Mouse (Mus musculus) liver, embryonic 18 days (tissue): Measurements from ENCODE around the gene Polr2g. TPM values are rescaled to one million over a fixed set of nuclear protein-coding genes. Genes with fewer than 3 reads are reported as not detected.

Source experiments
- polyA plus RNA-seq: library from polyadenylated mRNA; depleted of rRNA; stranded (reverse); fragments of >200 nt; gene quantifications from 2 replicates; pipeline ENCODE4 v1.2.3, GENCODE M21; 2012; rRNA removed

The Polr2g gene
- 50.2 and 51.9 TPM in 2 replicates for polyA plus RNA-seq

DNA sequence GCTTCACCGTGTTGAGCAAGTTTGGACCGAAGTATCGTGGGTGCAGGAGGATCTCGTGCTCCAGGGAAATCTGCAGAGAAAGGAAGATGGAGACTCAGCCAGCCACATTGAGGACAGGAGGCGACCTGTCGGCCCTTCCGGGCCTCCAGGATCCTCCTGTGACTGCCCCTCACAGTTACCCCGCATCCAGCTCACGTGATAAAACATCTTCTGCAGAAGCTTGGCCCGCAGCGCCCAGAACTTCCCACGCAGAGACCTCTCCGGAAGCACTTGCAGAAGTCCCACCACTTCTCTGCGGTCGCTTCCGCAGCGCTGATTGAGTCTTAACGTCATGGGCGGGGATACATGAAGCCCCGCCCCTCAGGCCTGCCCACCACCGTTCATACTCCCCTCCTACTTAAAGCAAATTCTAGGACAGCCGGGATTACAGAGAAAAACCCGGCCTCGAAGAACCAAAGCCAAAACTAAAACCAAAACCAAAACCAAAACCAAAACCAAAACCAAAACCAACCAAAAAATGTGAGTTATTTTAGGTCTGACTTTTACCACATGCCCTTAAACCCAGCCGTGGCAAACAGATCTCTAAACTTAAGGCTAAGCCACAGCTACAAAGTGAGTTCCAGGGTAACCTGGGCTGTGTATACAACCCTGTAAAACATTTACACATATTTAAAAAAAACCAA lies at the start of gene Polr2g:
Polr2g (minus strand) TSS at position 314 of the 683 bp plus-strand sequence.

DNA sequence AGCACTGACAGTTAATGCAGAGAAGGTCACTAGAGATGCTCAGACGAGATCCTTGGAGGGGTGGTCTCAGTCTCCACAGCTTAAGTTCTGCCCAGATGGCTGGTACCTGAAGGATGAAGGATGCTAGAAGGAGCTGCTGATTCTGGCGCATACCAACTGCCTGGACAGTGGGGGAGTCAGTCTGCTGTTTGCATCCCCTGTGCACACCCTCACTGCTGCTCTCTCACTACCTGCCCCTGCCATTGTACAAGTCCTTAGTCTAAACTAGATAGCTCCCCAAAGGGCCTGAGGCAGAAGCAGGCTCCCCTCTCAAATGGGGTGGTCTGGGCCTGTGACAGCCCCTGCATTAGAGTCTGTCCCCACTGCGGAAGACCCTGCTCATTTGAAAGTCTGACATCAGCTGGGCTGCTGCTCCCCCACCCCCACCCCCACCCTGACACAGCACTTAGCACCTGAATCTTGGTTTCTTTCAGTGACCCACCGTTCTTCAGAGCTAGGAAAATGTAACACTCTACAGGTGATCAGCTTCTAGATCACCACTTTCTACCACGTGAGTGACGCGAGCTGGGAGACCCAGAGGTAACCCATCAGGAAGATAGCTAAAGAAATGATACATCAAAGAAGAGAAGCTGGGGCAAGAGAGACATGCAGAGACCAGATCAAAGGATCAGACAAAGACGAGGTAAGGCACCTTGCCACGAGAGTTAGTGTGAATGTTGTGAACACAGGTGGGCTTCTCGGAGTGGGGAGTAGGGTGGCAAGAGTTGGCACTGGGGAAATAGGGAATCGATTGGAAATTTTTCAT lies 40.9 kb upstream of the Polr2g start, which contains the start of gene Gng3:
Gng3 (minus strand) TSS at position 92 of the 805 bp plus-strand sequence.

DNA sequence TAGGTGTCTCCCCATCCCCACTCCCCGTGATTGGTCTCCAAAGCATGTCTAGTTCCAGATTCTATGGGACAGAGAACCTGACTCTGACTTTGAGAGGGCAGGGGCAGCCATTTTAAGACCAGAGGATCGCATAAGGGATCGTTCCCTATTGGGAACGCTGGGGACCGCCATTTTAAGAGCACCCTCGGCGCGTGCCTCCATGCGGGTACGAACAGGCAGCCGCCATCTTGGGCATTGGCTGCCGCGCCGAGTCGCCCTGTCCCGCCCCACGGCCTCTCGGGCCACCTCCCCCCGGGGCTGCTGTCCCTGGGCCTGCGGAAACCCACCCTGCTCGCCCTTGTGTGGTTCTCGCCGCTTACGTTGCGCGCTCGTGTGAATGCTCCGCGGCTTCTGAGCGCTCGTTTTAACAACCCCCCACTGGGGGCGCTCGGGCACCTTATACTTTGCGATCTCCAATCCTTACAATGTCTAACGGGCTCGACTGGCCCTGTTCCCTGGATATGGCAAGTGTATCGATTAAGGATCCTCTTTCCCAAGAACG lies 38.9 kb upstream of the Polr2g start, which contains the start of gene Bscl2:
Bscl2 (plus strand) TSS at position 217 of the 541 bp plus-strand sequence.

DNA sequence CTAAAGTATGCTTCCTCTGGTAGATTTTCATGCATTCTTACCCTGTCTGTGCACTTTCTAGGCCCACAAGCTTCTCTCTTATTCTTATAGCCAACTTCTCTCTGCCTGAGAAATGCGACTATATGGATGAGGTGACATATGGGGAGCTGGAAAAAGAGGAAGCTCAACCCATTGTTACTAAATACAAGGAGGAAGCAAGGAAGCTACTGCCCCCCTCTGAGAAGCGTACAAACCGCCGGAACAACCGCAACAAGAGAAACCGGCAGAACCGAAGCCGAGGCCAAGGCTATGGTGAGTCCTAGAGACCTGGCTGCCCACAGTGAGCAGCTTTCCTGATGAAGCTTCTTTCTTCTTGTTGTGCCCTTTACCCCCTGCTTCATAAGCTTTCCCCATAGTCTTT lies 31.3 kb upstream of the Polr2g start, which contains the start of gene AC129217.1:
AC129217.1 (plus strand) TSS at position 114 of the 400 bp plus-strand sequence.

DNA sequence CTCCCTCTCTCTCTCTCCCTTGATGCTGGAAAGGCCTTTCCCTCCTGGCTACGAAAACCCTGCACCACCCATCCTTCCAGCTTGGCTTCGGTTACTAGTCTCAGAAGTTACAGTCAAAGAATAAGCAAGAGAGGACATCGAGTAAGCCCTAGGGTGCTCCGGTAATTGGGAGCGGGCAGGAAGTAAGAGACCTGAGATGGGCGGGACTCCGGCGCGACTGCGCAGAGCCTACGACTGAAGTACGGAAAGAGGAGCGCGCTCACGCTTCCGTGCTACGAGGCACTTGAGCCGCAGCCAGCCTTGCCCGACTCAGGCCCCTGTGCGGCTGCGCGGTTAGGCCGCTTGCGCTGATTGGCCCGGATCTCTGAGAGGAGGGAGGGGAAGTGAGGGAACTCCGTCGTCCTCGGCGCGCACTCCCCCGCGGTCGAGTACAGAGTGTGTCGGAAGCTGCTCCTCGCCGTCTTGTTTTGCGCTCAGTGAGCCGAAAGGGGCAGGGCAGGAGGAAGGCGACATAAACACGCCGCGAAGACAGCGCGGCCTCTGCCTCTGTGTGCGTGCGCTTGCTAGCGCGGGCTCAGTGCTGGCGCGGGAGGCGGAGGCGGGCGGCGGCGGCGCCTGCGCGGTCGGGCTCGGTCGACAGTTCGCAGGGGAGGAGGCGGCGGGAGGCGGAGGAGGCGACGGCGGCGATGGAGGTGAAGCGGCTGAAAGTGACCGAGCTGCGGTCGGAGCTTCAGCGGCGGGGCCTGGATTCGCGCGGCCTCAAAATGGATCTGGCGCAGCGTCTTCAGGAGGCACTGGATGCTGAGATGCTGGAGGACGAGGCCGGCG lies 21.4 kb upstream of the Polr2g start, which contains the start of gene Hnrnpul2:
Hnrnpul2 (plus strand) TSS at position 415 of the 828 bp plus-strand sequence.

DNA sequence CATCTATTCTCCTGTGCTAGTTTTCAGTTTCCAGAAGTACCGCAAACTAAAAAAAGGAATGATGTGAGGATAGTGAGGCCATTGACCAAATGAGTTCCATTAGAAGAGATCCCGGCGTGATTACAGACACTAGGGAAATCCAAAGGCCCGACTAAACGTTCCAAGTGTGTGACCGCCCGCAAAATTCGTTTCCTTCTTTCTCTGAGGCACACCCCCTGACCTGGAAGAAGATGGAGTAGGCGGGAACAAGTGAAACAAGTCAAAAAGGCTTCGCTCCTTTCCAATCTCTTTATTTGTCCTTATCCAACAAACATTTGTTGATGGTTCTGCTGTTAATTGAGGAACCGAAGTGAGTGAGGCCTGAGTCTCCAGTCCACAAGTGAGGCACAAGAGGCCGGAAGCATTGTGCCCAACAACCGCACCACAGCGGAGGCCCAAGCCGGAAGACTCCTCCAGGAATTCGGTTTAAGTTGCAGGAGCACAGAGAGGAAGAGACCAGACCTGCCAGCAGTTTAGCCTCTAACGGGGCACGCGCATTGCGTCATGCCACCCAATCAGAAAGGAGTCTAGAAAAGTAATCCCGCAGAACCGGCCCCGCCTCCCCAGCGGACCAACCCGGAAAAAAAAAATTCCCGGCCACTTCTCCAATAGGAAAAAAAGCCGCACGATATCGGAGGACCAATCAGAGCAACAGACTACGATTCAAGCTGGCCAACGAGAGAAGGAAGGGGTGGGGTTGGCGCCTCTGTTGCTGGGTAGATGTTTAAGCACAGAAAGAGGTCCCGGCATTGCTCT lies 20.6 kb upstream of the Polr2g start, which contains the start of gene Ttc9c:
Ttc9c (minus strand) TSS at position 533 of the 795 bp plus-strand sequence.

DNA sequence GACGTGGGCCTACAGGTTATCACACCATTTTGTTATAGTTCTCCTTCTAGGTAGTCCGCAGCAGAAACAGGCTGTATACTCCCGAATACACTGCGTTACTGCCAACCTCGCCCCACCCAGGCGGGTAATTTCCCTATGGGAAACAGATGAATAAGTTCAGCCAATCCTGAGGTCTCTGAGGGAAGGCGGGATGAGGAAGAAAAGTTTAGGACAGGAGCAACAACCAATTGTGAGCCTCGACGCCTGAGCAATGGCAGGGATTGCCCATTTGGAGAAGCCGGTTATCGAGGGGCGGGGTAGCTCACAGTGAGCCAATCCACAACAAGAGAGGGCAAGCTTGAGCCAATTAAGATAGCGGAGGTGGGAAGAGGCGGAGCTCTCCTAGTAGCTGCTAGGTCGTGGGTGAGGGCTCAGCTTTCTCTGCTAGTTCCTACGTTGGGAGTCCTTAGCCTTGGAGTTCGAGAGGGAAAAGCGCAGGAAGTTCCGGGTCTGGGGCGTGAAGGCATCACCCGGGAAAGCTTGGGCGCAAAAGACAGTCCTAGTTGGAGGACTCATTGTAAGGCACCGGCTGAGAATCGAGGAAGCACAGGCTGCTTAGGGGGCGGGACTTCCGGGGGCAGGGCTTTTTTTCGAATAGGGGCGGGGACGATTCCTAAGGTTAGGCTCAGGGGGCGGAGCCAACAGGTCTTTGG lies 3.9 kb upstream of the Polr2g start, which contains the start of gene Zbtb3:
Zbtb3 (plus strand) TSS at position 426 of the 692 bp plus-strand sequence.

DNA sequence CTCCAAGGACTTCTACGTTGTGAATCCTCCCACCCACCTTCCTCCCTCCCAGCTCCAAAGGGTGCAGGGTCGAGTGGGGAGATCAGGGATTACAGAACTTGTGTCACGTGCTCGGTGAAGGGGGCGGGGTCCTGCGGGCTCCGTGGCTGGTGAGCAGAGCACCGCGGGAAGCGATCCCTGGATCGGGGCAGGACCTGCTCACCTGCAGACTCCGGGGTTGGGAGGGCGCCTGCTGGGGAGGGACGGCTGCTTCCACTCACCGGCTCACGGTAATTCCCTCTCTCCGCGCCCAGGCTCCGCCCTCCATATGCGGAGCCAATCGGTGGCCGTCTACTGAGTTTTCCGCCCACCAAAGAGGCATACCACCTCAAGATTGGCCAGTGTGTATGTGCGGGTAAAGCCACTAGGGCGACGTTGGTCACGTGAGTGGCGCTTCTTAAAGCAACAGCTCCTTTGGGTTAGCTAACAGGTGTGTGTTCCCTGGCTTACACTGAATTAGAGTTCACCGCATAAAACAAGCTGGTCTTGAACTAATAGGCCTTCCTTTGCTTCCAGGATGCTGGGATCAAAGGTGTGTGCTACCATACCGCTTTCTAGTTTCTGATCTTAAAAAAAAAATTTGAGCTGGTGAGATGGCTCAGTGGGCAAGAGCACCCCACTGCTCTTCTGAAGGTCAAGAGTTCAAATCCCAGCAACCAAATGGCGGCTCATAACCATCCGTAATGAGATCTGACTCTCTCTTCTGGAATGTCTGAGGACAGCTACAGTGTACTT lies 12.2 kb downstream of the Polr2g start, which contains the start of gene Taf6l:
Taf6l (minus strand) TSS at position 410 of the 774 bp plus-strand sequence.

DNA sequence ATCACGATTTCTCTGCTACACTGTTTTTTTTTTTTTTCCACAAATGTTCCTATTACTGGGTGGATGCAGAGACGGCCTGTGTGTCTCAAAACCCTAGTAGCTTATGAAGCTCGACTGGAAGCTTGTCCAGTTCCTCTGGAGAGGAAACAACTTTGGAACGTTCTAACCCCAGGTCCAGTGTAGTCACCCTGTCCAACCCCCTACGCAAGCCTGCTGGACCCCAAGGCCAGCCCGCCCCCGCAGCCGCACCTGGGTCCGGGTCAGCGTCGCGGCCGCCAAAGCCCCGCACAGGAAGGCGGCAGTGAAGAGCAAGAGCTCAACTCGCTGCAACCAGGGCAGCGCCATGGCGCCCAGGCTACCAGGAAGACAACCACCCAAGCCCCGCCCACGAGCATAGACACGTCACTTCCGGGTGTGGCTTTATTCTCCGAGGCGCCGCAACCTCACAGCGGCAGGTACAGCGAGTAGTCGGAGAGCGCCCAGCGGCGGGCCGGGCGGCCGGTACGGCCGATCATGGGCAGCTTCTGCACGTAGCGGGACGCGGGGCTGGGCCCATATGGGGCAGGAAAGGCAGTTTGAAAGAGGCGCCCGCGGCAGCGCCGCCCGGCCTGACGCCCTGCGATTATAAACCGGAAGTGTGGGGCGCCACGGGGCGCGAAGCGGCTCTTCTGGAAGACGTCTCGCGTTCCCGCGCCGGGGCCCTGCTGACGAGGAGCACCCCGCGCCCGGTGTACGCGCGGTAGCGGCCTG lies 24.1 kb downstream of the Polr2g start, which contains the start of gene Tmem179b:
Tmem179b (minus strand) TSS at position 382 of the 750 bp plus-strand sequence.

DNA sequence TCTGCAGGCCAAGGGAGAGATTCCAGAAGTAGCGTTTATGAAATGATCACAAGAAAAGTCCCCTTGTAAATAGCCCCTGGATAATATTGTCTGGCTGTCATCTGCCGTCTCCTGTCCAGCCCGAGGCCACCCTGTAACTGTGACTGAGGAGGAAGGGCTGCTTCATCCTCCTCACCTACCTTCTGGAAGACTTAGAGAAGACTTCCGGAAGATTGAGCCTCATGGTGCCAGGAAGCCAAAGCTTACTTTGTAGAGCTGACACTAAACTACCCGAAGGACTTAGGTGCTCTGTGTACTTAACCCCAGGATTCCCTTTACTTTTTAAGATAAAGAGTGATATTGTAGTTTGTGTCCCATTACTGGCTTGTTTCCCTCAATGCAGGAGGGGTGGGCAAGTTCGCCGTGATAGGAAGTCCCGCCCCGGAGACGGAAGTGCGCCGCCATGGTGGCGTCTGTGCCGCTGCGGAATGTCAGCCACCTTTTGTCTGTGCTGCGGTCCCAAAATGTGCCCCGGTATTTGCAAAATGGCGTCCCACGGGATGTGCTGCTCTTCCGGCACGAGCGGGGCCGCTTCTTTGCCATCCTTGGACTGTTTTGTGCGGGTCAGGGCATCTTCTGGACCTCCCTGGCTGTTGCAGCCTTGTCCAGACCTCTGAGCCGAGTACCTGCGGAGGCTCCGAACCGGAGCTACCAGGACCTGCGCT lies 27.7 kb downstream of the Polr2g start, which contains the start of gene Tmem223:
Tmem223 (plus strand) TSS at position 430 of the 704 bp plus-strand sequence.

DNA sequence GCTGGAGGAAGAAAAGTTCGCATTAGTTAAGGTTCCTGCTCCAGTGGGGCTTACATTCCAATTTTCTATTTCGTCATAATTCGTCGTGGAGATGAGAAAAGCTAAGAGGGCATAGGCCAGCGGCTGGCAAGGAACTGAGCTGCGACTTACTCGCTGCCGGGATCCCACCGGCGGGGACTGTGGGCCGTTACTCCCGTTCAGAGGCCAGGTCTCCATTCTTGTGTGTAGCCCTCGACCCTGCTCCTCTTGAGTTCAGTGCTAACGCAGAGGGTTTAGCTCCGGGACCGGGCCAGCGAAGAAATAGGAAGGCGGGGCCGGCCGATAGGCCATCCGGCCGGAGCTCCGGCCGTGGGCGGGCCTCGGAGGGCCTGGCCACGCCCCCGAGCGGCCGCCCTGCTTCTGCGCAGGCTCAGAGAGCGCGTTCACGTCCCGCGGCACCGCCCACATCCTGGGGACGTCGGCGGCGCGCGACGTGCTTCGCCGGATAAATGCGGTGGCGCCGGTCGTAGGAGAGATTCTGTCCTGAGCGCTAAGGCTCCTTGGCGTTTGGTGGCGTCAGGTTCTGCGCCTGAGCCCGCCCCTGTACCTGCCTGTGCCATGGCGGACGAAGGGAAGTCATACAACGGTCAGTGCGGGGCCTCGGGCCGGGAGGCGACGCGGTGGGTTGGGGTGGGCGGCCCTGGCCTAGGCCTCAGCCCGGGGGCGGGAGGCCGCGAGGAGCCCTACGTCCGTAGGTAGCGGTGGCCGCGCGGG lies 41.6 kb downstream of the Polr2g start, which contains the start of gene Nxf1:
Nxf1 (plus strand) TSS at position 439 of the 753 bp plus-strand sequence.

Other genes starting within 250 kb of the Polr2g start
- gene Slc22a8, start 207.3 kb downstream of the Polr2g start, polyA plus RNA-seq, result 0.07 and 0.12 TPM in 2 replicates
- not detected in 2 replicates for gene Slc22a6, start 180.5 kb downstream of the Polr2g start, polyA plus RNA-seq
- gene Chrm1, start 134.8 kb downstream of the Polr2g start, polyA plus RNA-seq, result under 0.01 and 0.02 TPM in 2 replicates
- gene Slc3a2, start 75.2 kb downstream of the Polr2g start, polyA plus RNA-seq, result 69.0 and 73.7 TPM in 2 replicates
- 23.6 and 26.8 TPM in 2 replicates for gene Wdr74, start 62.8 kb downstream of the Polr2g start, polyA plus RNA-seq
- 0.14 and 0.22 TPM in 2 replicates for gene 1700092M07Rik, start 57.9 kb downstream of the Polr2g start, polyA plus RNA-seq
- gene Stx5a, start 57.2 kb downstream of the Polr2g start, polyA plus RNA-seq, result 42.5 and 43.8 TPM in 2 replicates
- 66.5 and 71.8 TPM in 2 replicates for gene Nxf1, start 41.5 kb downstream of the Polr2g start, polyA plus RNA-seq
- gene Tmem223, start 27.6 kb downstream of the Polr2g start, polyA plus RNA-seq, result 50.0 and 53.2 TPM in 2 replicates
- gene Tmem179b, start 24.1 kb downstream of the Polr2g start, polyA plus RNA-seq, result 55.2 and 62.8 TPM in 2 replicates
- gene Taf6l, start 12.2 kb downstream of the Polr2g start, polyA plus RNA-seq, result 6.0 and 6.1 TPM in 2 replicates
- 0.63 and 0.78 TPM in 2 replicates for gene Zbtb3, start 4.0 kb upstream of the Polr2g start, polyA plus RNA-seq
- gene Ttc9c, start 20.8 kb upstream of the Polr2g start, polyA plus RNA-seq, result 12.9 and 13.3 TPM in 2 replicates
- 26.5 and 29.8 TPM in 2 replicates for gene Hnrnpul2, start 21.4 kb upstream of the Polr2g start, polyA plus RNA-seq
- 0.14 and 0.93 TPM in 2 replicates for gene AC129217.1, start 31.2 kb upstream of the Polr2g start, polyA plus RNA-seq
- 18.0 and 18.1 TPM in 2 replicates for gene Bscl2, start 38.9 kb upstream of the Polr2g start, polyA plus RNA-seq
- 0.04 and 0.06 TPM in 2 replicates for gene Gng3, start 40.6 kb upstream of the Polr2g start, polyA plus RNA-seq
- gene Lrrn4cl, start 52.2 kb upstream of the Polr2g start, polyA plus RNA-seq, result 0.22 and 0.23 TPM in 2 replicates
- gene Ubxn1, start 72.9 kb upstream of the Polr2g start, polyA plus RNA-seq, result 63.3 and 71.1 TPM in 2 replicates
- gene Uqcc3, start 82.3 kb upstream of the Polr2g start, polyA plus RNA-seq, result 27.3 and 30.3 TPM in 2 replicates
- 2.1 and 2.2 TPM in 2 replicates for gene Lbhd1, start 85.2 kb upstream of the Polr2g start, polyA plus RNA-seq
- gene Gm49403, start 85.4 kb upstream of the Polr2g start, polyA plus RNA-seq, result not detected in 2 replicates
- gene 1810009A15Rik, start 90.3 kb upstream of the Polr2g start, polyA plus RNA-seq, result 30.7 and 31.4 TPM in 2 replicates
- not detected in 2 replicates for gene Gm49416, start 90.3 kb upstream of the Polr2g start, polyA plus RNA-seq
- 8.9 and 9.1 TPM in 2 replicates for gene Ints5, start 94.4 kb upstream of the Polr2g start, polyA plus RNA-seq
- 72.8 and 81.9 TPM in 2 replicates for gene Ganab, start 99.5 kb upstream of the Polr2g start, polyA plus RNA-seq
- gene B3gat3, start 121.8 kb upstream of the Polr2g start, polyA plus RNA-seq, result 32.9 and 35.2 TPM in 2 replicates
- gene Rom1, start 130.8 kb upstream of the Polr2g start, polyA plus RNA-seq, result 1.9 and 2.0 TPM in 2 replicates
- 9.6 and 11.4 TPM in 2 replicates for gene Eml3, start 131.0 kb upstream of the Polr2g start, polyA plus RNA-seq
- 17.0 and 17.4 TPM in 2 replicates for gene Mta2, start 143.3 kb upstream of the Polr2g start, polyA plus RNA-seq
- gene Tut1, start 155.3 kb upstream of the Polr2g start, polyA plus RNA-seq, result 8.7 and 9.0 TPM in 2 replicates
- gene Eef1g, start 168.5 kb upstream of the Polr2g start, polyA plus RNA-seq, result 149 and 173 TPM in 2 replicates
- gene Ahnak, start 190.7 kb upstream of the Polr2g start, polyA plus RNA-seq, result 2.0 TPM in 2 replicates